ENCODE assay signal across 10 mouse cellular contexts in the genomic region with DNA sequence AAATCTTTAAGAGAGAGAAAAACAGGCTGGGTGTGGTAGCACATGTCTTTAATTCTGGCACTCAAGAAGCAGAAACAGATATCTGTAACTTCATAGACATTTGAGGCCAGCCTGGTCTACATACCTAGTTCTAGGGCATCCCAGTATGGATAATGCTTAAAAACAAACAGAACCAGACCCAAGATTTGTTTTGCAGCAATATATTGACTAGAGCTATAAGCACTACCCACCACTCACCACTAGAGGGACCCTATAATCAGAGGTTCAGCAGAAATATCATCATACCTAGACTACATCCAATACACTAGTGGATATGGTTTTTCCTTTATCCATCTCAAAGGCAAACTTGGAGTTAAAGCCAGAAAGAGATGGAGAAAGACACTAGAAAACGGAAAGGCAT. TPM values are rescaled to one million over a fixed set of nuclear protein-coding genes. Genes with fewer than 3 reads are reported as not detected.
DNase-seq lines count a peak whose midpoint lies in the region; ATAC-seq and TF ChIP-seq lines count a peak whose summit lies in the region.
"Had no signal": no experiment of that assay in that cellular context is flagged by ENCODE, and none has a peak within 500 bp of the region (broad histone marks: within the 10 kb centered on the region; RNA-seq: fewer than 3 reads in every experiment).

No protein-coding gene starts in this region.

- peak in 1 of 2 experiments; percentile 53 for DNase-seq in cerebellum, adult 2 months
- DNase-seq in left cerebral cortex, adult 2 months (ENCODE audit: extremely low spot score in 1 of 2, low spot score in 2 of 2) = no peak
- no peak for DNase-seq in left cerebral cortex, postnatal 36 days (ENCODE audit: low spot score in 2 of 2)
- DNase-seq in MEL-GATA-1-ER (ENCODE audit: extremely low read depth, low read depth) = peak; percentile 86
- DNase-seq in embryonic facial prominence, embryonic 14.5 days (ENCODE audit: low spot score) = peak; percentile 71
- DNase-seq in lung, postnatal 0 days (ENCODE audit: low spot score) = peak; percentile 76
- peak; percentile 33 for DNase-seq in stomach, postnatal 0 days (ENCODE audit: low spot score)

- no peak overlapping the region for H3K4me3 ChIP-seq in cerebellum, adult 2 months (replicated peaks; ENCODE audit: insufficient read depth, low read depth, low read length)
- H3K4me3 ChIP-seq in left cerebral cortex, adult 2 months = no peak overlapping the region
- H3K4me3 ChIP-seq in embryonic facial prominence, embryonic 14.5 days (ENCODE audit: low read depth, low read length) = no peak overlapping the region
- H3K4me3 ChIP-seq in lung, postnatal 0 days (ENCODE audit: low read depth, low read length) = no peak overlapping the region
- H3K4me3 ChIP-seq in stomach, postnatal 0 days (ENCODE audit: low read depth, low read length) = no peak overlapping the region
- H3K4me3 ChIP-seq: heart, embryonic 15.5 days; megakaryocyte, embryonic 14.5 days had no signal

- H3K27me3 ChIP-seq in cerebellum, adult 2 months (ENCODE audit: control insufficient read depth, insufficient read depth, low read length) = no peaks in the 10 kb centered on the region
- no peaks in the 10 kb centered on the region for H3K27me3 ChIP-seq in embryonic facial prominence, embryonic 14.5 days (replicated peaks; ENCODE audit: control insufficient read depth, insufficient read depth, low read length)
- no peaks in the 10 kb centered on the region for H3K27me3 ChIP-seq in lung, postnatal 0 days (replicated peaks; ENCODE audit: insufficient read depth, low read length)
- no peaks in the 10 kb centered on the region for H3K27me3 ChIP-seq in stomach, postnatal 0 days (ENCODE audit: control insufficient read depth, insufficient read depth, low read length)
- H3K27me3 ChIP-seq: heart, embryonic 15.5 days; megakaryocyte, embryonic 14.5 days had no signal

- no peaks in the 10 kb centered on the region for H3K9me3 ChIP-seq in embryonic facial prominence, embryonic 14.5 days (ENCODE audit: control insufficient read depth, low read length)
- no peaks in the 10 kb centered on the region for H3K9me3 ChIP-seq in lung, postnatal 0 days (ENCODE audit: low read length)
- H3K9me3 ChIP-seq in stomach, postnatal 0 days (ENCODE audit: control insufficient read depth, low read length) = no peaks in the 10 kb centered on the region
- H3K9me3 ChIP-seq: heart, embryonic 15.5 days; megakaryocyte, embryonic 14.5 days had no signal

- WGBS in cerebellum, adult 2 months = 44% methylated on average over 1 of the region's 1 CpGs
- WGBS in embryonic facial prominence, embryonic 14.5 days = 51% methylated on average over 1 of the region's 1 CpGs
- WGBS in lung, postnatal 0 days = 34% methylated on average over 1 of the region's 1 CpGs
- WGBS in stomach, postnatal 0 days = 41% methylated on average over 1 of the region's 1 CpGs

- H3K4me2 ChIP-seq in embryonic facial prominence, embryonic 14.5 days (ENCODE audit: low read depth, low read length) = no peak overlapping the region
- no peak overlapping the region for H3K4me2 ChIP-seq in lung, postnatal 0 days (replicated peaks; ENCODE audit: low read depth, low read length)
- no peak overlapping the region for H3K4me2 ChIP-seq in stomach, postnatal 0 days (replicated peaks; ENCODE audit: low read depth)
- H3K4me2 ChIP-seq: heart, embryonic 15.5 days had no signal

- H3K9ac ChIP-seq in embryonic facial prominence, embryonic 14.5 days (ENCODE audit: low read depth, low read length) = no peak overlapping the region
- no peak overlapping the region for H3K9ac ChIP-seq in lung, postnatal 0 days (replicated peaks; ENCODE audit: low read depth)
- no peak overlapping the region for H3K9ac ChIP-seq in stomach, postnatal 0 days (ENCODE audit: low read length)
- H3K9ac ChIP-seq: heart, embryonic 15.5 days had no signal

- TF ChIP-seq POLR2A in cerebellum, adult 2 months (IDR thresholded peaks at IDR 0.05; ENCODE audit: borderline replicate concordance, insufficient read depth, low read length) = no peak

- peaks cover 1% of the 10 kb centered on the region; the same call in 1 of the 2 replicates for H3K36me3 ChIP-seq in embryonic facial prominence, embryonic 14.5 days (ENCODE audit: control insufficient read depth, insufficient read depth, low read length)
- no peaks in the 10 kb centered on the region for H3K36me3 ChIP-seq in lung, postnatal 0 days (ENCODE audit: insufficient read depth, low read length)
- H3K36me3 ChIP-seq in stomach, postnatal 0 days (ENCODE audit: control insufficient read depth, insufficient read depth, low read length) = no peaks in the 10 kb centered on the region
- H3K36me3 ChIP-seq: heart, embryonic 15.5 days had no signal

- H3K4me1 ChIP-seq in cerebellum, adult 2 months (ENCODE audit: control insufficient read depth, insufficient read depth, low read length) = peaks cover 5% of the 10 kb centered on the region
- peaks cover 5% of the 10 kb centered on the region; the same call in 1 of the 2 replicates for H3K4me1 ChIP-seq in embryonic facial prominence, embryonic 14.5 days (ENCODE audit: control insufficient read depth, insufficient read depth, low read length)
- no peaks in the 10 kb centered on the region for H3K4me1 ChIP-seq in lung, postnatal 0 days (ENCODE audit: insufficient read depth, low read depth, low read length)
- 0 out of 2 replicates have a peak, but pooled peaks cover 2% of the 10 kb centered on the region for H3K4me1 ChIP-seq in stomach, postnatal 0 days (replicated peaks; ENCODE audit: control insufficient read depth, insufficient read depth)

- no peak for ATAC-seq in cerebellum, adult (ENCODE audit: insufficient number of reproducible peaks, low FRiP score, low TSS enrichment)
- ATAC-seq in embryonic facial prominence, embryonic 14.5 days (ENCODE audit: low read depth) = no peak
- ATAC-seq in lung, postnatal 0 days = peak; percentile 53
- ATAC-seq in stomach, postnatal 0 days (ENCODE audit: low FRiP score, low TSS enrichment) = no peak

- no peak for TF ChIP-seq EP300 in lung, postnatal 0 days (IDR thresholded peaks at IDR 0.05)
- TF ChIP-seq EP300 in stomach, postnatal 0 days (optimal IDR thresholded peaks at IDR 0.05) = no peak

- intact Hi-C loops in left cerebral cortex, adult 2 months (cut with DNase I) = loop anchor here (1.0 kb wide), 1 partner anchor 55 kb away; no protein-coding TSS in a partner anchor
- intact Hi-C loops in left cerebral cortex, postnatal 36 days (cut with DNase I) = no loop called here

- peak; percentile 20; the same call in 1 of the 2 replicates for TF ChIP-seq CTCF in cerebellum, adult 2 months (IDR thresholded peaks at IDR 0.05; ENCODE audit: borderline replicate concordance, insufficient read depth, low read depth, low read length)
- TF ChIP-seq CTCF in left cerebral cortex, adult 2 months (IDR thresholded peaks at IDR 0.05) = peak; percentile 85
- peak; percentile 83 for TF ChIP-seq CTCF in lung, postnatal 0 days (IDR thresholded peaks at IDR 0.05)
- peak; percentile 92 for TF ChIP-seq CTCF in stomach, postnatal 0 days (IDR thresholded peaks at IDR 0.05; ENCODE audit: low read depth)

- H3K27ac ChIP-seq in cerebellum, adult 2 months (ENCODE audit: insufficient read depth, low read length) = no peak overlapping the region
- H3K27ac ChIP-seq in left cerebral cortex, adult 2 months = no peak overlapping the region
- no peak overlapping the region for H3K27ac ChIP-seq in embryonic facial prominence, embryonic 14.5 days (replicated peaks; ENCODE audit: low read depth, low read length)
- H3K27ac ChIP-seq in lung, postnatal 0 days (ENCODE audit: low read length) = no peak overlapping the region
- H3K27ac ChIP-seq in stomach, postnatal 0 days (replicated peaks) = no peak overlapping the region

RNA-seq across cellular contexts. Expression of gene Psmd4, which starts 10.5 kb away (rescaled TPM):
- 227 and 245 TPM in 2 replicates for polyA plus RNA-seq in cerebellum, adult 2 months (2012; rRNA removed)
- total RNA-seq in left cerebral cortex, adult 2 months (2021) = 100 to 1,000 TPM; 156 to 164 TPM
- 100 to 1,000 TPM; 143 to 149 TPM for total RNA-seq in left cerebral cortex, postnatal 36 days (2021)
- polyA plus RNA-seq in embryonic facial prominence, embryonic 14.5 days (2014; fragmentation: Nextera tagmentation; extraction: Ambion mirVana) = 234 and 252 TPM in 2 replicates
- 170 and 185 TPM in 2 replicates for polyA plus RNA-seq in lung, postnatal 0 days (2015; fragmentation: Nextera tagmentation; extraction: Ambion mirVana)
- 171 and 175 TPM in 2 replicates for polyA plus RNA-seq in stomach, postnatal 0 days (2015; fragmentation: Nextera tagmentation; extraction: Ambion mirVana)

RNA-seq across cellular contexts. Expression of gene Zfp687, which starts 37.7 kb away (rescaled TPM):
- polyA plus RNA-seq in cerebellum, adult 2 months (2012; rRNA removed) = 40.9 and 43.8 TPM in 2 replicates
- total RNA-seq in left cerebral cortex, adult 2 months (2021) = 10 to 100 TPM; 23.1 to 25.9 TPM
- 10 to 100 TPM; 24.0 to 26.1 TPM for total RNA-seq in left cerebral cortex, postnatal 36 days (2021)
- polyA plus RNA-seq in embryonic facial prominence, embryonic 14.5 days (2014; fragmentation: Nextera tagmentation; extraction: Ambion mirVana) = 17.3 and 22.0 TPM in 2 replicates
- 9.9 and 10.1 TPM in 2 replicates for polyA plus RNA-seq in lung, postnatal 0 days (2015; fragmentation: Nextera tagmentation; extraction: Ambion mirVana)
- polyA plus RNA-seq in stomach, postnatal 0 days (2015; fragmentation: Nextera tagmentation; extraction: Ambion mirVana) = 8.2 and 10.0 TPM in 2 replicates

RNA-seq across cellular contexts. Expression of gene Pip5k1a, which starts 53.8 kb away (rescaled TPM):
- polyA plus RNA-seq in cerebellum, adult 2 months (2012; rRNA removed) = 26.6 and 28.7 TPM in 2 replicates
- total RNA-seq in left cerebral cortex, adult 2 months (2021) = 10 to 100 TPM; 58.2 to 58.5 TPM
- total RNA-seq in left cerebral cortex, postnatal 36 days (2021) = 10 to 100 TPM; 51.7 to 56.3 TPM
- polyA plus RNA-seq in embryonic facial prominence, embryonic 14.5 days (2014; fragmentation: Nextera tagmentation; extraction: Ambion mirVana) = 13.7 and 14.9 TPM in 2 replicates
- 18.1 and 18.6 TPM in 2 replicates for polyA plus RNA-seq in lung, postnatal 0 days (2015; fragmentation: Nextera tagmentation; extraction: Ambion mirVana)
- 15.7 and 17.8 TPM in 2 replicates for polyA plus RNA-seq in stomach, postnatal 0 days (2015; fragmentation: Nextera tagmentation; extraction: Ambion mirVana)

RNA-seq across cellular contexts. Expression of gene Vps72, which starts 57.9 kb away (rescaled TPM):
- 71.6 and 71.7 TPM in 2 replicates for polyA plus RNA-seq in cerebellum, adult 2 months (2012; rRNA removed)
- 10 to 100 TPM; 42.1 to 43.1 TPM for total RNA-seq in left cerebral cortex, adult 2 months (2021)
- total RNA-seq in left cerebral cortex, postnatal 36 days (2021) = 10 to 100 TPM; 39.7 to 46.7 TPM
- 107 and 118 TPM in 2 replicates for polyA plus RNA-seq in embryonic facial prominence, embryonic 14.5 days (2014; fragmentation: Nextera tagmentation; extraction: Ambion mirVana)
- 82.9 and 84.0 TPM in 2 replicates for polyA plus RNA-seq in lung, postnatal 0 days (2015; fragmentation: Nextera tagmentation; extraction: Ambion mirVana)
- 60.8 and 65.9 TPM in 2 replicates for polyA plus RNA-seq in stomach, postnatal 0 days (2015; fragmentation: Nextera tagmentation; extraction: Ambion mirVana)

Comparison
In these comparisons a context has a peak if more than half of its experiments do, and no peak if none do; other contexts are left out.
1. DNase-seq: peak in MEL-GATA-1-ER (single experiment), embryonic facial prominence, embryonic 14.5 days (single experiment), lung, postnatal 0 days (single experiment) and stomach, postnatal 0 days (single experiment); none in left cerebral cortex, adult 2 months (0 of 2) and left cerebral cortex, postnatal 36 days (0 of 2).
2. CTCF ChIP-seq: peak in every context shown above with its lines; median percentile 92 in stomach, postnatal 0 days; 85 in left cerebral cortex, adult 2 months; 83 in lung, postnatal 0 days; 20 in cerebellum, adult 2 months.